Mouse (Mus musculus) kidney, postnatal 36 days (tissue): ENCODE measurements at regions not wholly inside any gene's neighbourhood (a gene's known extent, or its start where the extent isn't known, plus 50 kb on each side); places are given as distances from the start of the nearest gene placed in this dataset.

Experiments used
- DNase-seq, 2 experiments: peaks; one replicate each; pipeline ENCODE4 v3.0.0; 2021 to 2022; ENCODE audit warnings: mixed read lengths in 2 of 2

DNA sequence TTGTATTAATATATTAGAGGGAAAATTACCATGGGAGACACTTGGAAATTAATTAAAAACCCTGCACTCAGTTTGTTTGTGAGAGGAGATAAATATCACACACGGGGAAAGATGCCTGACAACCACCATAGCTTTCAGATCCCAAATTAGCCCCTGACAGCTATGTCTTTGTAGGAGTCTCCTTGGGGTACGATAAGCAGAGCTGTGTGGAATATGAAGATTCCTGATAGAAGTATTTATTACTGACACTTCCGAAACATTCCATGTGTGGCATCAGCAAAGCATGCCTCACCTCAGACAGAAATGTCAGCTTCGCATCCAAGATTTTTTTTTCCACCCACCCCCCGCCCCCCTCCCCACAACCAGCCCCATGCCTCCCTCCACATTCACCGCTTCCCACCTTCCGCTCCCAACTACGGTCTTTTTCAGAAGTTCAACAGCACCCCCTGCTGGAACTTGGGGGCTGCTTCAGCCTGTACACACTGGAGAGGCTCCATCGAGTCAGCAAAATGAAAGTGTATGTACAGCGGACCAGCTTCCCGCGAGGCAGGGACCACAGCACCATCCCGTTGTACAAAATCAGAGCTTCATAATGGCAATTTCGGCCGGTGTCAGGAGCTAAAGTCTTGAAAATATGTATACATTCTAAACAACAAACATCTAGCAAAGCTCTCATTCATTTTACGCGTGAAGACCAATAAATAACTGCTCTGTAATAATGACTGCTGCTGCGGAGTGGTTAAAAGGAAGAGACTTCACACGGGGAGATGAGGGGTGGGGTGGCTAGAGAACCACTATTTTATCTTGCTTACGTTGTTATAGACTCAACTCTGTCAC lies 66.7 kb downstream of the Rwdd3 start:
- peak; percentile 62 to 75 for DNase-seq

DNA sequence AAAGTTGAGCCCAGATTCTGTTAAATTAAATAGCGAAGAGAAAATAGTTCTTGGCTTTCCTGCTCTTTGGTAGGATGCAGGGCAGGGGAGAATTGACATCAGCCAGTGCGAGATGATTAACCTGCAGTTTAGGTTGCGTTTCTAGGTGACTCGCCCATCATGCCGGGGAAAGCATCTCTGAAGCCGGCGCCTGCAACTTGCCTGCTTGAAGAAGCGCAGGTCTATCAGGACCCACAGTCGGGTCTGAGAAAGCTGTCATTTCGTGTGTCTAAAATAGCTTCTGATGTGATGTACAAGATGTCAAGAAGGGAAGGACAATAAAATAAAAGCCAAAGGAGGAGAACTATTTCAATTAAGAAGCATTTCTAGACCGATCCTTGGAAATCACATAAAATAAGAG lies 68.6 kb downstream of the Rwdd3 start:
- DNase-seq, result no peak

DNA sequence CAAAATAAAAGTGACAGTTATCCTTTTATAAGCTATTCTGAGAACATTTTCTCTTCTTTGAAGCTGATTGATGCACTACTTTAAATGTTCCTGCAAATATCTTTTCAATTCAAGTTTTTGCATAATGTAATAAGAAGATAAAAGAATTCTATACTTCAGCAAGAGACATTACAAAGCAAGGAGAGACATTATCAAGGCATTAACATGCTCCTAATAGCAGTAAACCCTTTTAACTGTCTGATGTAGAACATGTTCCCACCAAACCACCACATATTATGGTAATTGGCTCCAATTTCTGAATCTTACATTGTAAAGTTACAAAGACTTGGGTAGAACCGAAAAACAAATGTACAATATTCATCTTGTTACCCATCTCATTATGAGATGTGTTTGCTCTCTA lies 69.4 kb downstream of the Rwdd3 start:
- no peak for DNase-seq

DNA sequence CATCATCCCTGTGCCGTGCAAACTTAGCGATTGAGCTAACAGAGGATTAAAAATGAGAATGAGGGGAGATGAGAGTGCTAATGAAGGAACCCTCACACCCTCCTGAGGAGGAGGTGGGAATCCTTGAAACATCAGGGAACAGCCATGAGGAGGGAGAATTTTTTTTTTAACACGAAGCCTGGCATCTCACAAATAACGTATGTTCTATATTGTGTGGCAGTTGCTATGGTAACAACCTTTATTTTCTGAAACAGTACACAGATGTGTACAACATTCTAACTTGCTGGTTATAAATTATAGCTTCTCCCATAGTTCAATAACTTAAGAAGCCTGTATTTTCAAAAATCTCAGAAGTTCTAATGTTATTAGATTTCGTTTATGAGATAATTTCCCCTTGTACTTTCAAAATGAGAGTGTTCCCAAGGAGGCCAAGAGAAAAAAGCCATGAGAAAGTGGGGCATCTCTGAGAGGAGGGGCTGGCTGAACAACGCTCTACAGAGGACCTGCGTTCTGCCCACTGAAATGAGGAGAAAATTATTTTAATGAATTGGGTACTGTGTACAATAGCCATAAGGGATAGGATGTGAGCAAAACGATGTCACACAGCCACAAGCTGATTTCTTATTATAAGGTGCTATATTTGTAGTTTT lies 71.2 kb downstream of the Rwdd3 start:
- DNase-seq, result no peak

DNA sequence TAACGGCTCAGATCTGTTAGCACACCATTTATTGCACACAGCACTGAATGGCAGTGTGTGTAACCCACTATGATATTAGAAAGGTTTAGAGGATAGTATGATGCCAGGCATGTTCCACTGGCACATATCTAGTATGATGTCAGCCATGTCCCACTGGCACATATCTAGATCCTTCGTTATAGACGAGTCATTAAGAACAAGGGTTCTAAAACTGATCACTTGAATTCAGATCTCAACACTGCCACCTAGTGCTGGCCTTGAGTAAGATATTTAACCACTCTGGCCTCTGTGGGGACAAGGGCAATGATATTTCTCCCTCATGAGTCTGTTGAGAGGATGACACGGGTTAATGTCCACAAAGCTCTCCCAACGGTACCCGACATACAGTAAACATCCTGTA lies 78.0 kb downstream of the Rwdd3 start:
- DNase-seq, result peak; percentile 27 to 62

DNA sequence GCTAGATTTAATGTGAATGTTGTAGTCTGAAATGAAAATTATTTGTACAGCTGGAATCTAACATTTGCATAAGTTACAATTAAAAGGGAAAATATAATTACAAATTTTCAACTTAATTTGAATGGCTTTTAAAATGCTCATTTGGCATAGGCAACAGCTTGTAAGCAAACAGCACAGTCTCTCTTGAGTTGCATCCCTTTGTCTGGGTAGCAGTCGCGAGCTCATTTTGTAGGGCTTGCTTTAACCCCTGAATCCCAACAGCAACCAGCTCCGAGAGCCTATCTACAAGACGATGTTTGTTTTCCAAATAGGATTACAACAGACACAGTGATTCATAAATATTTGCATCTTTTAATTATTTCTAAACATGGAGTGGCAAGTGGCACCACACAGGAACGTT lies 82.8 kb downstream of the Rwdd3 start:
- no peak for DNase-seq

DNA sequence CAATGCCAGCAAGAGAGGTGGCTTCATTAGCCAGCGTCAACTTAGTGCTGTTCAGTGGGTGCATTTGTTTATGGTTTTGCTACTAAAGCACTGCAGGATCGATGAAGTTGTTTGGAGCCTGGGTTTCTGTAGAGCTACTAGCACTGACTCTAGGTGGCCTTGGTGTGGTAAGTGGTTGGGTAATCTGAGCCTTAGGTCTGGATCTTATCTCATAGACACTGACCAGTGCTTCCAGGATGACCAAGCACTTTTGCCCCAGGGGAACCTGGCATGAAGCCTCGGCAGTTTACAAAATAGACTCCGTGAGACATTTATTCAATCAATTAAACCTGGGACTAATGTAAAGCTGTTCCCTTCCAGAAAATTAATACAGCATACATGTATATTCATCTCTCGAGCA lies 102.8 kb downstream of the Rwdd3 start:
- no peak for DNase-seq

DNA sequence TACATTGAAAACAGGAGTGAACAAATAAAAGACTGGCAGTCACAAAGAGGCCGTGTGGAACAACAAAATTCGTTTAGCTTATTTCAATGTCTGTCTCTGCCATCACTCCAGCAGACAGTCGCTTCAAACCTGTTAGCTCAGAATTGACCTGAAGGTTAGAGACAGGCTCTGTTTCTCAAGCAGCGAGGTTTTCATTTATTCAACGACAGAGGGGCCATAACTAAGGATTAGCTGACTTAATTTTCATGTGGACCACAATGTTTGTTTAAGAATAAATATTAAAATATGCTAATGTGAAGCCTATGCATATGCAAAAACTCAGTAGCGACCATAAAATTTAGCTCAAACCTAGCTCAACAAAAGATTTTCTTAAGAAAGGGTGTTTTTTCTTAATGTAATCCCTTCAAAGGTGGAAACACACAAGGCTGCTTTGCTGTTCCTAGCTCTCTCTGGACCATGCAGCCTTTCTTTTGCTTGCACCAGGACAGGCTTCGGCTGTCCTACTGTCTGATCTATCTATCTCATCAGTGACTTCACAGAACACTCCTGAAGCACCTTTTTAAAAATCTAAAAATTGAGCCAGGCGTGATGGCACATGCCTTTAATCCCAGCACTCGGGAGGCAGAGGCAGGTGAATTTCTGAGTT lies 135.5 kb downstream of the Rwdd3 start:
- no peak for DNase-seq

DNA sequence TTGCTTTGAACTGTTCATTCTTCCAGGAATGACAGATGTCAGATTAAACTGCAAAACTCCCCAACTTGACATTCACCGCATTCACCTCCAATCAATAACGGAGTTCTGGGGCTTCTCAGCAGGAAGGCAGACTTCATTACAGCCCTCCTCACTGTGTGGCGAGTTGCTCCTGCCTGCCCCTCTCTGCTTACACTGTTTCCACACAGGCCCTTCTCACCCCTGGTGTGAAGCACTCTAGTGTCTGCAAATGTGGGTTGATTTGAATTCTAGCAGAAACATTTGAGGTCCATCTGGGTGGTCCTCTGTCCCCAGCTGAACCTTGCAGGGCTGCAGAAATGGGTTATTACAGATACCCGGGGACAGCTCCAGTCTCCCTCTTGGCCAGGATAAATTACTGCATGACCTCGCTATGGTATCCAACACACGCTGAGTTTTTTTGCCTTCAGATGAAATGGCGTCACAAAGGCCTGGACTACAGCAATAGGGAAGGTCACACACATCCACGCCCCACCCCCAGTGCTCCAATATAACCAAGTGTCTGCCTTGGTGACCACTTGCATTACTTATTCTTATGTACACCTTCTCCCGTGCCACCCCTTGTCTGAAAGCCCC lies 145.8 kb downstream of the Rwdd3 start:
- no peak for DNase-seq

DNA sequence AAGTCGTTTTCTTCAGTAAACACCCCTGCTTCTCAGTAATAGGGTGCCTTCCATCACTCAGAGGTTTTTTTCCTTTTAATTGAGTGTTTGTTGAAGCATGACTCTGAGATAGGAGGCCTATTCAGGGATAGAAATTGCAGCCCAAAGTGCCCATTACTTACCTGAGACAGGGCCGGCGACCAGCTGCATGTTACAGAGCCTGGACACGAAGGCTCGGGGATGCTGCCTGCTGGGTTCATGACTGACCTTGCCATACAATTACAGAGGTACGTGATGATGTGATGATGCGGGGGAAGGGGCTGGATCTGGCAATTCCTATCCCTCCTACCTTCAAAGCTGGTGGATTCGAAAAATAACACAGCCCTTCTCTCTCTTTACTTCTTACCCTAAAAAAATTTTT lies 146.7 kb downstream of the Rwdd3 start:
- no peak for DNase-seq

DNA sequence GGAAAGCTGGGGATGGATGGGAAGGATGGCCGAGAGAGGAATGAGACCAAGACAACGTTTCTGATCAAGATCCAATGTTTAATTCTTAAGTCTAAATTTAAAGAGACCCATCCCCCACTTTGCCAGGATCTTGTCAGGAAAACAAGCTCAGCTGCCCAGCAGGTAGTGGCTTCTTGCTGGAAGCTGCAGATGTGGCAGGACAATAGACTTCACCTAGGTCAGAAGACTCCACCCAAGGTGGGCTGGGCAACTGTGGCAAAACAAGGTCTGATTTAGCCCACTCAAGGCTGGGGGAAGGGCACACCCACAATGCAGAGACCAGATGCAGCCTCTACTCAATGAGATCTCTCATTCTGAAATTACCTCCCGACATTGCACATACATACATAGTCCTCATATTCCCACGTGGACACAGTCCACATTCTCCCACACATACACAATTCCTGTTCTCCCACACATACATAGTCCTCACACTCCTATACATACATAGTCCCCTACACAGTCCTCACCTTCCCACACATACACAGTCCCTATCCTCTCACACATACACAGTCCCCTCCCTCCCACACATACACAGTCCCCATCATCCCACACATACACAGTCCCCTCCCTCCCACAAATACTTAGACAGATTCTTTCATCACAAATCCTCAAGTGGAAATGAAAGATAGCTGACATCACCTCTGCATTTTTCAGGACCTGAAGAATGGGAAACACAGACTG lies 150.2 kb downstream of the Rwdd3 start:
- no peak for DNase-seq

DNA sequence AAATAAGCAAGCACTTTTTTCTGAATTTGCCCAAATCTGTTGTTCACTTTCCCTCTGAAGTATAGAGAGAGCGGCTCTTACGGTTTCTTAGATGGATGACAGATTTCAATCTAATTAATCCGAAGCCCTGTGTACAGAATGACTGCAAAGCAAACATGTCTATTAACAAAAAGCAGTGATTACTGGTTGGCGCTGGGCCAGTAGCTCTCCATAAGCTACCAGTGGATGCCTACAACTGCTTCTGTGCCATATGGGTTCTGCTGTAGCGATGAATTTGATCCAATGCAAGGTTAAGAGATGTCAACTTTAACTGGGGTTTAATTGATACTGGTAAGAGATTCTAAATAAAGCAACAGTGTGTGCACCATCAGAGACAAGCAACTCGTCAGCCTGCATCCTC lies 162.3 kb downstream of the Rwdd3 start:
- no peak for DNase-seq

DNA sequence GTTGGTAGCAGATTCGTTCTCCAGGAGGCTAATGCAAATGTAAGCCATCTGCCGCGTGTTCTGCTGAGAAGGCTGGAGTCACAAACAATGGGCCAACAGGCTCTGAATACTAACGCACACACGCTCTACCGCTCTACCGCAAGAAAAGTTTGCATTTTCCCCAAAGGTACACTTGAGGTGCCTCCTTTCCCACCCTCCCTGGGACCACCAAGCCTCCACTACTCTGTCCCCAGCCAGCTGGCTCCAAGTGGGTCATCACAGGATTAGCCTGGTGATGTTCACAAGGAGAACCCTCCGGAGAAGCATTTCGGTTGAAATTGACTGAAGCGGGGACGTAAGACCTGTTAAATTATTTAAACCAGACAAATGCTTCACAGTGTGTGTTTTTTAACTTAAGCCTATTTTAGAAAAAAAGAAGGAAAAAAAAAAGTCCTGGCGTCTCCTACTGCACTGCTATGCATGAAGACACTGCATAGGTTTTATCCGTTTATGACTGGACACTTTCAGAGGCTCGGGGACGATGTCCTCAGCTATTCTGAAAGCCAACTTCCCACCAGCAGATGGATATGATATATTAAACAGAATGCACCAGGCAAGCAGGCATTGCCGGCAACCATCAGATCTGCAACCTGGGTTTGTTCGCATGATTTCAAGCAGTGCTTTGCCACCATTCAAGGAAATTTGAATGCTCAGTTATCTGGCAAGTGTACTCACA lies 187.8 kb downstream of the Rwdd3 start:
- no peak for DNase-seq

DNA sequence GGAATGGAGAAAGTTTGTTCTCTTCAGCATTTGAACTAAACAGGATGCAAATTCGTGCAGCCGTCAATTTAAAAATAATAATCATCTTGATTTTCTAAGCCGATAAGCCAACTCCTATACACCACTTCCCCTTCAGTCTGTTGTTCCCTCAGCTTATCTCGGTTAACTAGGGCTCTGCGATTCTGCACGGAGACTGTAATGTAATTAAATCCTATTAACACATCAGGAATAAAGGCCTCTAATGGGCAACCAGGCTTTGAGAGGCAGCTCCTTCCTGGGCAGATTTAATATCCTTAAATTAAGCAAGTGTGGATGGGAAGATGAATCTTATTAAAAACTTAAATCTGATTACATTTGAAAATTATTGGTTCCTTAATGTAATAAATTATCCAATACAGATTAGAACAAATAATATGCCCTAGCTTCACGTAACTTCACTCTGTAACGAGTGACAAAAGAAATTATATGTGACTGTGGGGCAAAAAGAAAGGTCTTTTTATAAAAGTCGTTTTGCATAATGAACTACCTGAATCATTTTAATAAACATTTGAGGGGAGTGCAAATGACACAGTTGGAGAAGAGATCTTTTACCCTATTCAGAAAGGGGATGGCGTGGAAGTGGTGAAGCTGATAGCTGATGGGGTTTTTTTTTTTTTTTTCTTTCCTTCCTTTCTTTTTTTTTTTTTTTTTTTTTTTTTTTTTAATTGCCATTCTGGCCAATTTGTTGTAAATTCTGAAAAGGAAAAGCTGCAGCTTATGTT lies 188.5 kb downstream of the Rwdd3 start:
- DNase-seq, result no peak

DNA sequence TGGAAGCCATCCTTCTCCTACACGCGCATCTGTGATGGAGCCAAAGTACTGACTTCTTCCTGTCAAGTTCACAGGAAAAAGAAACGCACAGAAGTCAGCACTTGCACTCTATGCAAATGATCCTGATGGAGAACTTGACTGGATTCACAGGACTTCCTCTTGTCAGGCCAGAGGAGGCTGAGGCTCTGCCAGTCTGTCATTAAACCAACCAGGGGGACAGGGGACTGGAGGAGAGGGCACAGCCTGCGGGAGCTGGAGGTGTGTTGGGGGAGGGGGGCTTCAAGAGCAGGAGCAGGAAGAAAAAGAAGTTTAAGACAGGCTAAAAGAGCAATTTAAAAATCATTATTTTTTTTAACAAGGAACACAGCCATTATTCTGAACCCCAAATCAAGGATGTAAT lies 189.3 kb downstream of the Rwdd3 start:
- DNase-seq, result no peak

DNA sequence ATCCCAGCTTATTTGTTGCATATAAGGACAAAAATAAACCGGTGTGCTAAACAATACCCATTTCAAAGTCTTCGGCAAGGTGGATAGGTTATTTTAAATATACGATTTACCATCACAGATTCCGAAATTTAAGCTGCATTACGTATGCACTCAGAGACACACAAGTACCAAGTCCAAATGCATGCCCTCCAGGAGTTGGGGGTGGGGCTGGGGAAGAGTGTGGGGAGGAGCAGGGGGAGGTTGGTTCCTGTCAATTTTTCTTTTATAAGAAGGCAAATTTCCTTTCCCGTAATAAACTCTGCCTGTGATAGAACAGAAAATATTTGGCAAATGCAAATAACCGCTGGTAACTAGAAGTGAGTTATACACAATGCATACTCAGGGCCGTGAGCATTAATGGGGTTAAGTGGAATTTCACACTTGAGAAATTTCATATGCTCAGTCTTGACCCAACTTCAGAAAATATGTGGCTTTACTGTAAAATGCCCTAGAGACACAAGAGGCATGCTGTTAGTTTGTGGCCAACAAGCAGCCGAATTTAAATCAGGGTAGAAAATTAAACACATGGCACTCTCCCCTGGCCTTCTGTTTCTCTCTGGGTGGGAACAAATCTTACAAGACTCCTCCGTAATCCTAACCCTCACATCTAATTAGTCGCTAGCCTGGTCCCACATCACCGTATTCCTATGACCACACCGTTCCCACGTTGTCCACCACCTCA lies 200.6 kb downstream of the Rwdd3 start:
- DNase-seq, result no peak

DNA sequence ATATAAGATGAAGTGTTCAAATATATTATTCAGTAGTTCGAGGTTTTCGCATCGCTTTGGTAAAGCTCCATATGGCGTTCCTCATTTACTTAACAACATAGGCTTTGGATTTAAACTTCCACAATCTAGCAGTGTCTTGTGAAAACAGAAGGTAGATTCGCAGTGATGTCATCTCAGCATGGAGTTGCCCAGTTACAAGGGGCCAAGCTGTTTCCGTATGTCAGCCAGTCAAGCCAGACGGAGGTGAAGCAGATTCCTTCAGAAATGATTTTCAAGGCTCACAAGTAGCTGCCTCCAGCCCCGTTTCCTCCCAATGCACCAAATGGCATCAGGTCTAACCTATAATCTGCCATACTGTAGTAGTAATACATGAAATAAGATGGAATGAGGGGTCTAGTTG lies 224.6 kb downstream of the Rwdd3 start:
- DNase-seq, result no peak

DNA sequence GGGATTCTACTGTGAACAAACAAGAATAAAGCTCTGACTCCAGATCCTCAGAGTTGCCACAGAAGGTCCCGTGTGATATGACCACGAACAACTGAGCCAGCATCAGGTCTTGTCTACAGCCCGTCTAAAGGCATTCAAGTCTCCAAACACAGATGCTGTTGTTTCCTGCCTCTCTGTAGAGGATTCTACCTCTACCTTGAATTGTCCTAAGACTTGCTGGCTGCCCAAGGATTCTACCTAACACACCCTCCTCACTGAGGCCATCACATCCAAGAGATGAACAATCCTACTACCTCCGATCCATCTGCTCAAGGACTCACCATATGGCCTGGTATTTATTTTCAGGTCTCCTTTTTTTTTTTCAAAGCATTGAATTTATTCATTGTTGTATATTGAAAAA lies 237.1 kb downstream of the Rwdd3 start:
- no peak for DNase-seq

DNA sequence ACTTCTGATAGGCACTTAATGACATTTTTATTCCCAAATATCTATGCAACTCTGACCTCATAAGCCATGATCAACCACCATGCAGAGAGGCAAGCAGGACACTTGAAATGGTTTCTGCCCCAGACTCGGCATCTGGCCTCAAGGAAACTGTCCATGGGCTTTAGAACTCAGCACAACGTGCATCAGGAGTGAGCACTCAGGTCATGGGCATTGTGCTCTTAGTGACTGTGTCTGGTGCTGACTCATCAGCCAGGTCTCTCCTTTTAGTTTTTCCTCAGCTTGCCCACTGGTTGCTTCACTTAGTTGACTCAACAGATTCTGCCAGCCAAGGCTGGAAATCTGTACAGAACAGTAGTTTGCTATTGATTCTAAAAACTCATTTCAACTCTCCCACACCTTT lies 251.1 kb downstream of the Rwdd3 start:
- DNase-seq, result no peak

DNA sequence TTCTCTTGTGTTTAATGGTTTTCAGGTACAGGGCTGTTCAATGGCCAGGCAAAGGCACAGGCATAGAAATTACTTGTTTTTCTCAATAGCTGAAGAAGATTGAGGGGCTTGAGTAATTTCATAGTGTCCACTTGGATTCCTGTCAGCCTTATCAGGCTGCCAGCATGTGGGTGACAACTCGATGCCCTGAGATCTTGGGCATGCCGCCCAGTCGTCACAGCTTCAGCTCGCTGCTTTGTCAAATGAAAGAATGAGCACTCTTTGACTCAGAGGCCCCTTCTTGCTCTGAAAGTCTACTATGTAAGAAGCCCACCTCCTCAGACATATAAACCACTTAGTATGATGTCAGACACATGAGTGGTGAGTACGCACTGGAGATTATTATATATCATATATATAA lies 272.6 kb downstream of the Rwdd3 start:
- no peak for DNase-seq

DNA sequence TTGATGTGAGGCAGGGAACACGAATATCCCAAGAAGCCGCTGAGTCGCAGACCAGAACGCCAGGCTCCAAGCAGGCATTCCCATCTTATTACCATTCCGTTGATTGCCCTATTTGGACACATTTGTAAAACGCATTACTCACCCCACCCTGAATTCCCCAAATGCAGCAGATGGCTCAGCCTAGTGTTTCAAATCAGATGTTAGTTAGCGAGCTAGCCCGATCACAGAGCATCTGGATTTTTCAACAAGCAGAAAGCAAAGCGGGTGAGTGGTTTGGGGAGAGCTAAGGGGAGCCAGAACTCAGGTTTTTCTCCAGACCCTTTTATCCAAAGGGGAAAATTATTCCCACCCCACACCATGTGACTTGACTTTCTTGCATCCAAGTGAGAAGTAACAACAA lies 273.2 kb downstream of the Rwdd3 start:
- DNase-seq, result no peak
